Mouse (Mus musculus) spleen, adult 10 weeks (tissue): ENCODE data around the gene Garnl3. TPM values are rescaled to one million over a fixed set of nuclear protein-coding genes. Genes with fewer than 3 reads are reported as not detected.

Experiments used
- polyA plus RNA-seq: library from polyadenylated mRNA; stranded (reverse); fragments of 350-450 nt; fragmentation: Illumina TruSeq; extraction: RNeasy Lipid Tissue Mini Kit (QIAGEN cat#74804); gene quantifications from one replicate; pipeline ENCODE4 v1.2.3, GENCODE M21; 2015; ENCODE audit warnings: low replicate concordance; ENCODE audit not compliant: insufficient read depth

Gene Garnl3
- polyA plus RNA-seq, result 2.5 TPM

DNA sequence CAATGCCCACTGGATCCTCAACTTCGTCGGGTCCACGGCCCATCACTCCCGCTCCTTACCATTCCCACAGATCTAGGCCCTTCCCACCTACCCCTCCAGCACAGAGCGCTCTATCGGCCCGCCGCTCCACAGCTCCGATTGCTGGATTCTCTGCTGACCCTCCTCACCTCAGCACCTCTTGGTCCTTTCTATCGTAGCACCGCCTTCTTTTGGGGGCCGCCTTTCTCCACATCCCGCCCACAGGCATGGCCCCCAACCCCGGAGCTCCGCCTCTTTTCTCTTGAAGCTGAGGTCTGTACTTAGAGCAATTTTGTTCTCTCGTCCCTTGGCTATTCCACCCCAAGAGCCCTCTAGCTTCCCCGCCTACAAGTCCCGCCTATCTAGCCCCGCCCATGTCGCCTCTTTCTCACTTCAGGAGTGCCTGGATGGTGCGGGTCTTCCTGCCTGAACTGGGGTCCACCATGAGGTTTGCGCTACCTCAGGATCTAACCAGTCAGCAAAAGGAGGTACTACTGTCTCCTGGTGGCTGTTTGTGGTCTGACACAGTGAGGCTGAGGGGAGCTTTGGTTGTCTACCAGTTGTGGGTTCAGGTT is at the start of gene Garnl3:
TSS of gene Garnl3 (minus strand) at position 155 of the 593 bp plus-strand sequence.

DNA sequence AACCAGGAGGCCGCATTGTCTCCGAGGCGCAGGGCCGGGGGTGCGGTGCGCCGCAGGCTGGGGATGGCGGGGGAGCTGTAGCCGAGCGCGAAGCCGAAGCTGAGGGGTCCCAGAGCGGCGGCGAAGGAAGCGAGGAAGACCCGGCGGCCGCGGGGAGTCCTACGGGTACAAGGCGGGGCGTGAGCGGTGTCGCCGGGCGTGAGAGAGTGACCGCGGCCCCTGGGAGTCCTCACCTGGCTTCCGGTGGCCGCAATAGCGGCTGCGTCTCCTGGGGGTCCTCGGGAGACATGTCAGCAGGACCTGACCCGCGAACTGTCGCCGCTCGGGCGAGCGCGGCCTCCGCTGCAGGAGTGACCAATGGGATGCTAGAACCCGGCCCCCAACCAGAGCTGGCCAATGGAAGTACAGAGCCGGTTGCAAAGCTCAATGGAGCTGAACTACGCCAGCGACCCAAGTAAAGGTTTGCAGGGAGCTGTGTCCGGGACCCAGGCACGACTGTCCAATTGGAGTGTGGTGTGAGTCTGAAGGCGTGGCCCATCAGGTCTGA is 149.7 kb downstream of the Garnl3 start, which contains the start of gene Slc2a8:
TSS of gene Slc2a8 (minus strand) at position 359 of the 547 bp plus-strand sequence.

DNA sequence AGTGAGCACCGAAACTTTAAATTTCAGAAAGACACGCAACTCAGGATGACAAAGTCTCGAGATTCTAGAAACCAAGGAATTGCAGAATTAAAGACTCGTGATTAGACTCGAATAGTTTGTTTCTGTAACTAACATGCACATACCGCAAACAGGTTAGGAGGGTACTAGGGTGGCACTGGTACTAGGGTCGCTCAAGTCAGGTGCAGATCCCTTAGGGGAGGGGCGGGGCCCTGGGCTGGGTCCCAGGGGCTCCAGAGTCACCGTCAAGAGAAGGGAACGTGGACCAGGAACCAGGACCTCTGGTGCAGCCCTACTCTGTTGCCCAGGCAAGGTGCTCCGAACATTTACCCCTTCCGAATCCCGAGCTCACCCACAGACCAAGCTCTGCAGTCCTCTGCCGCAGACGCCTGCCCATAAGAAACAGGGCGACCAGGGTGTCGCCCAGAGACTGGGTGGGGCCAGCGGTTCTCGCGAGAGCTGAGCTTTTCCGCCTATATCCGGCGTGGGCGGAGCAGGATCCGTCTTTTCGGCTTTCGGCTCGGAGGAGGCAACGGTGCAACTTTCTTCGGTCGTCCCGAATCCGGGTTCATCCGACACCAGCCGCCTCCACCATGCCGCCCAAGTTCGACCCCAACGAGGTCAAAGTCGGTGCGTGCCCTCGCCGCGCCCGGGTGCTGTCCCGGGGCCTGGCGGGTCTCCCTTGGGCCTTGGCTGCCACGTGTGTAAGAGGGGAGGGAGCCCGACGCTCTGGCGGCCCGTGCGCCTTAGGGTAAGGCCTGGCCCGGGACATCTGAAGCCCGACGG is 170.1 kb downstream of the Garnl3 start, which contains the start of the genes Rpl12 and Lrsam1:
TSS of gene Rpl12 (plus strand) at position 368 of the 804 bp plus-strand sequence.
TSS of gene Lrsam1 (minus strand) at position 423 of the 804 bp plus-strand sequence.

Other genes with a start within 250 kb of the Garnl3 start
- gene Rpl12, start 170.1 kb downstream of the Garnl3 start, polyA plus RNA-seq, result 2,666 TPM
- 5.3 TPM for gene Lrsam1, start 170.0 kb downstream of the Garnl3 start, polyA plus RNA-seq
- 2.0 TPM for gene Slc2a8, start 149.6 kb downstream of the Garnl3 start, polyA plus RNA-seq
- gene Angptl2, start 84.4 kb upstream of the Garnl3 start, polyA plus RNA-seq, result 17.0 TPM
- 7.3 TPM for gene Ralgps1, start 239.8 kb upstream of the Garnl3 start, polyA plus RNA-seq